Mouse (Mus musculus) cerebellum, adult 2 months (tissue): Measurements from ENCODE around the gene Dtx4. TPM values are rescaled to one million over a fixed set of nuclear protein-coding genes. Genes with fewer than 3 reads are reported as not detected.

Source experiments
- DNase-seq, 2 experiments: peaks; one replicate each; pipeline ENCODE4 v3.0.0; 2021
- H3K27ac ChIP-seq: fragments of 200-500 bp; 2 replicates; pipeline ENCODE4 v1.5.1; 2012; ENCODE audit warnings: low read length, control low read depth, inconsistent platforms; ENCODE audit not compliant: insufficient read depth
- H3K27me3 ChIP-seq: fragments of 200-500 bp; 2 replicates; pipeline ENCODE4 v1.6.1; 2012; ENCODE audit warnings: inconsistent platforms, mild to moderate bottlenecking, low read length, moderate library complexity; ENCODE audit not compliant: control insufficient read depth, insufficient read depth
- H3K4me1 ChIP-seq: fragments of 200-500 bp; 2 replicates; pipeline ENCODE4 v1.6.1; 2011; ENCODE audit warnings: low read length; ENCODE audit not compliant: control insufficient read depth, insufficient read depth
- H3K4me3 ChIP-seq: fragments of 200-500 bp; replicated peaks from 2 replicates; pipeline ENCODE3; 2011; ENCODE audit warnings: mild to moderate bottlenecking, low read depth, low read length, control low read depth; ENCODE audit not compliant: insufficient read depth
- CTCF ChIP-seq: fragments of 200-500 bp; IDR thresholded peaks from 2 replicates; pipeline ENCODE4 v1.5.1; 2011; ENCODE audit warnings: low read depth, mild to moderate bottlenecking, control low read depth, low read length, moderate library complexity, borderline replicate concordance; ENCODE audit not compliant: insufficient read depth
- POLR2A ChIP-seq: fragments of 200-500 bp; IDR thresholded peaks from 2 replicates; pipeline ENCODE4 v1.6.1; 2011; ENCODE audit warnings: low read length, control low read depth, borderline replicate concordance; ENCODE audit not compliant: insufficient read depth
- whole genome bisulfite sequencing: fragments of 180-500 bp; shearing (Covaris S2); methylation state at CpG from one replicate; pipeline ENCODE4 v1.1.7; 2018; 5-methylcytosine and 5-hydroxymethylcytosine counted together
- polyA plus RNA-seq: library from polyadenylated mRNA; depleted of rRNA; stranded (reverse); fragments of >200 nt; gene quantifications from 2 replicates; pipeline ENCODE4 v1.2.3, GENCODE M21; 2012

Dtx4 gene
- polyA plus RNA-seq, 1 experiment, result 11.4 TPM

DNA sequence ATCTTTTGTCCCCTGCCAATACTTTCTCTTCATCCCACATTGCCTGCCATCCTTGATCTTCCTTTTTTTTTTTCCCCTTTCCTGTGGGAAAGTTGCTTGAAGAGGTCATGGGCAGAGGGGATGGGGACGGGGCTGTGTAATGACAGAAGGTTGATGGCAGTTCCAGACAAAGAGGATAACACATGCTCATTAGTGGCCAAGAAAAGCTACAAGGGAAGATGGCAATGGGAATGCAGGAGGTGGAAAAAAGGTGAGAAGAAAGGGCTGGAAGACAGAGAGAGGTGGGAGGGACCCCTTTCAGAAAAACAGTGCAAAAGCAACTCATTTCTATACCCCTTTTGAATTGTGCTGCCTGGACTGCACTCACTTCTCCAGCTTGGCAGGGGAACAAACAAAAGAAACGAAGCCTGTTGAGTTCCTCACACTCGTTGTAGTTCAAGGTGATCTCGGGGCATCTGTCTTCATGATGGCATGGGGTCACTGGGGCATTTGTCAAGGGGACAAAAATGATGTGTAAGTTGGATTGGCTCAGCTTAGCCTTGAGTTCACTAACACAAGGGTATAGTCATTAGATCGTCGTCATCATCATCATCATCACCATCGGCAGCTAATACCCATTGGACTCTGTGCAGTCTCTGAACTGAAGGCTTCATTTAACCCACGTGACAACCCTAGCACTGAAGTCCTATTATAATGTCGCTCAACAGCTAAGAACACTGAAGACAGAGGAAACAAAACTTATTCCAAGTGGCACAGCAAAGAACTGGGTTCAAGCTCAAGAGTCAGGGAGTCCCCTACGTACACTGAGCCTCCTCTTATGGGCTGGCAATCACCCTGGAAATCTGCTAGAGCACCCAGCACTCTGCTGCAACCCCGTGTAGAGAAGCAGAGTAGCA is 11.3 kb downstream of the Dtx4 start:
- Histone ChIP-seq H3K27me3 (no peaks in the 10 kb centered on the region), H3K4me3 (no peak overlapping the region), H3K27ac (no peak overlapping the region), H3K4me1 (peaks cover 10% of the 10 kb centered on the region)
- DNase-seq, result no peak
- TF ChIP-seq POLR2A (no peak), CTCF (no peak)
- WGBS, result 44% methylated on average over 11 of the region's 11 CpGs

DNA sequence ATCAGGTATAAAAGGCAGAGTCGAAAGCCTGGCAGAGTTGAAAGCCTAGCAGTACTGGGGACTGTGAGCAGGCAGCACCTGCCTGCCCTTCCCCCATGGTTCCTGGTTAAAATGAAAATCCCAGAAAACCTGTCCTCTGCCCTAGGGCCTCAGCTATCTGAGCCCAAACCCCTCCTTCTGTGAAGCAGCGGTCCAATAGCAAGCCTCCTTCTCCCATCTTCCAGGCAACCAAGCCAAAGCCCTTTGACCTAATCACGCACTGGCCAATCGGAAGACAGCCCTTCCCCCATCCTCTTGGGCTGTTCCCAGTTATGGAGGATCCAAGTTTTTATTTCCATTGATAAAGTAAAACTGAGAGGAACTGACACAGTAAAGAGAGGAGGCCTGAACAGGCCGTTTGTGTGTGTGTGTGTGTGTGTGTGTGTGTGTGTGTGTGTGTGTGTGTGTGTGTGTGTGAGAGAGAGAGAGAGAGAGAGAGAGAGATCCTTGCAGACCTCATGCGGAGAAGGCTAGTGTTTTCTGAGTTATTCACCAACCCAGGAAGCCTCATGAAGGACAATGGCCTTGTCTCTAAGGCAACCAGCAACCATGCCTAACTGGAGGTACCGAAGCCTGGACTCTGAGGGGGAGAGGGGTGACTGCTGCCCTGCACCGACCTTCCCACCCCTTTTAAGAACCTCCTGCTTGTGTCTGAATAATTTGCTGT is 12.1 kb downstream of the Dtx4 start:
- 55% methylated on average over 8 of the region's 8 CpGs for WGBS
- no peaks in the 10 kb centered on the region for H3K27me3 ChIP-seq
- peak in 1 of 2 experiments; percentile 38 for DNase-seq
- no peak for TF ChIP-seq CTCF
- no peak for TF ChIP-seq POLR2A
- H3K4me3 ChIP-seq, result no peak overlapping the region
- H3K4me1 ChIP-seq, result peaks cover 10% of the 10 kb centered on the region
- no peak overlapping the region for H3K27ac ChIP-seq

DNA sequence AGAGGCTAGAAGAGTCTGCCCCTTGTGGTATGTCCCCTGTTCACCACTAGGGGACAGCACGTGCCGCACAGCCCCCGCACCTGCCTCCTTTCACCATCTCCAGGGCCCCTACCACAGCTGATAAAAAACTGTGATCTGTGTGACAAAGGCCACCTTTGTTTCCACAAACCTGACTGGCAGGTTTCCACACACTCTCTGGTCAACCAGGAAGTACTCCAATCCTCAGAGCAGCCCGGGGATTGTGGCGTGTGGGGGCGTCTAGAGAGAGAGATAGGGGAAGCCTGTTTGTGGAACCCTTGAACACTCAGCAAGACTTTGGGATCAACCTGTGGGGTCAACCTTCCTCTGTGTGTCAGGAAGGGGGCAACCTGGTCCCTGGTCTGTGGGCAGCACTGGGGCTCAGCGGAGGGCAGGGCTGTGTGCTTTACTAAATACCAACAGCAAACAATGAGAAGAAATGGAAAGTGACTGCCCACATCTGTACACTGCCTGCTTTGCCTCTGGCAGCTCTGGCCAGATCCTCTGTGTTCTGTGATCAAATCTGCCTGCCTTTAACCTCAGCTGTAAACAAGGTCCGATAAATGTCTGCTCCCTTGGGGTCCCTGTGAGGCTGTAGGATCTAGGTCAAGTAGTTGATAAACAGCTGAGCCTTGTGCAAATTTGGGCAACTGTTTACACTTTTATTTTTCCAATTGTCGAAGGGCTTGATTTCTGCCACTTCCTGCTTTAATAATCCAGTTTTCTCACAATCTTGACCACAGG is 12.9 kb downstream of the Dtx4 start:
- Histone ChIP-seq H3K4me1 (peaks cover 10% of the 10 kb centered on the region), H3K4me3 (no peak overlapping the region), H3K27me3 (no peaks in the 10 kb centered on the region), H3K27ac (peak overlapping the region; percentile 24; the same call in 1 of the 2 replicates)
- DNase-seq, result peak; percentile 33 to 37
- WGBS, result 31% methylated on average over 9 of the region's 9 CpGs
- TF ChIP-seq POLR2A (no peak), CTCF (peak; percentile 63)

DNA sequence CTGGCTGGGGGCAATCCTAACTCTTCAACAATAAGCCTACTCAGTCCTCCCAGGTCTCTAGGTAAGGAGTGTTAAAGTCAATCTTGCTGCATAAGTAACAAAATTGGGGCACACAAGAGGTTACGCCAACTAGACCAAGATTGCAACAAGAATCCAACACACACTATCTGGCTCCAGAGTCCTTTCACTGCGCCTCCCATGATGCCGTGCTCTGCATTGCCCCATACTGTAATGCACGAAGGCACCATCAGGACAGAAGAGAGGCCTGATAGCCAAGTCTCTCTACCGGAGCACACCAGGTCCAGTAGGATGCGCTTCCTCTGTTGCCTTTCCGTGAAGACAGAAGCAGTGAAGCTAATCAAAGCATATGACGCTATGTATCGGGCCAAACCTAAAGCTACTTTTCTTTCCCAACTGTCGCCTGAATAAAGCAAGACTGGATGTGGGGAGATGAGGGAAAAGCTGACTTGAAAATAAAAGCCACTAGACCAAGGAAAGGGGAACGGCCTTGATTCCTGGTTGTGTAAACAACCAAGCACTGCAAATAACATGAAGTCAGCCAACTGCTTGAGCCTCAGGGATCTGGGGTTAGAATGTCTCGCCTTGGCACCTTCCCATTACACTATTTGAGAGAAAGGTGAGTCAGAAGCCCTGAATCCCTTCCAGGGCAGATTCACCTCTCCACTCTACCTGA is 13.6 kb downstream of the Dtx4 start:
- Histone ChIP-seq H3K4me1 (peaks cover 10% of the 10 kb centered on the region), H3K4me3 (no peak overlapping the region), H3K27me3 (no peaks in the 10 kb centered on the region), H3K27ac (0 out of 2 replicates have a peak overlapping the region, but pooled peaks have one; percentile 24)
- no peak for DNase-seq
- WGBS, result 79% methylated on average over 12 of the region's 12 CpGs
- TF ChIP-seq CTCF (no peak), POLR2A (no peak)

DNA sequence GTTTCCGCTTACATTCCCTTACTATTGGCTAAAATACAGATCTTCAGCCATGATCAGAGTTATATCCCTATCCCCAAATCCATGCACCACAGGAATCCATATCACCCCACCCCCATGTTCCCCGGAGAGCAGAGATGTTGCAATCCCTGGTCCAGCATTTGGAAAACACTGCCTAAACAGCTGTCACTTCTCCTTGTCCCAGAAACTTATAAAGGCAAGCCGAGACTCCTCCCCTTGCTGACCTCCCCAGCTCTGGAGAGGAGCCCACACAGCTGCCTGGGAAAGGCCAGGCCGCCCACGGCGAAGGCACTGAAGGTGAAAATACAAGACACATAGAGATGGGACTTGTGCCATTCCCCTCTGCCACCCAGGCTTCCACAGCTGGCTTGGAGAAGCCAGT is 14.4 kb downstream of the Dtx4 start:
- no peak for DNase-seq
- no peak overlapping the region for H3K27ac ChIP-seq
- no peak overlapping the region for H3K4me3 ChIP-seq
- 52% methylated on average over 6 of the region's 6 CpGs for WGBS
- H3K27me3 ChIP-seq, result no peaks in the 10 kb centered on the region
- peaks cover 8% of the 10 kb centered on the region for H3K4me1 ChIP-seq
- TF ChIP-seq CTCF (no peak), POLR2A (no peak)

DNA sequence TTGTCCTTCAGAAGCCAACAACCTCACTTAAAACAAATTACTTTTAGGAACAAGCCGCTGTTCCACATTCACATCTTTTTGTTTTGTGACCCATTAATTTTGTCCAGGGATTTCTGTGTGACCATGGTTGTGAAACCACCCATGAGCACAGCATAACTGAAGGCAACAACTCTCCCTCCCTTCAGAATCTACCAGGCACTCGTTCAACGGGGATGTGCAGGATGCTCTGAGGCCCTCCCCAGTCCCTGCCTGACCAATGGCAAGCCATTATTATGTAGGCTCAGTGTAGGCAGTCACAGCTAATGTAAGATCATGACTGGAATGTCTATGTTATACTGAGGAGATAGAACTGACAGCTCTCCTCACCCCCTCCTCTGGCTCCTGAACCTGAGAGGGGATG is 15.6 kb downstream of the Dtx4 start:
- no peak overlapping the region for H3K4me3 ChIP-seq
- TF ChIP-seq CTCF, result no peak
- TF ChIP-seq POLR2A, result no peak
- no peak overlapping the region for H3K27ac ChIP-seq
- WGBS, result 63% methylated on average over 3 of the region's 3 CpGs
- DNase-seq, result no peak
- no peaks in the 10 kb centered on the region for H3K27me3 ChIP-seq
- peaks cover 7% of the 10 kb centered on the region; the same call in 1 of the 2 replicates for H3K4me1 ChIP-seq

DNA sequence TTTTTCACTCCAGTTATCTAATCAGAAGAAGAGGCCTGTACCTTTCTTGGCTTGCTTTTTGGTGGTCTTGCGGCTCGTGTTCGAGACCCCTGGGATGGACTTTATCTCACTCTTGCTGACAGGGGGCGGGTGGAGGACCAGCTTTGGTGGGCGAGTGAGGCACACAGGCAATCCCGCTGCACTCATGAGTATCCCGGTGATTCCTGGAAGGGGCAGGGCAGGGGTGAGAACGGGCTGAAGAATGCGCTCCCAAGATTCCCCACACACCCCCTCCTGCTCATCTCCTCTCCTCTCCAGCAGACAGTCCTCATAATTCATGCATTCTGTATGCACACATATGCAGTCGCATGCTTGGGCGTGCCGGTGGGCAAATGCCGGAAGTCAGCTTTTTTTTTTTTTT is 16.0 kb downstream of the Dtx4 start:
- H3K27ac ChIP-seq, result no peak overlapping the region
- TF ChIP-seq CTCF (no peak), POLR2A (no peak)
- peaks cover 7% of the 10 kb centered on the region; the same call in 1 of the 2 replicates for H3K4me1 ChIP-seq
- H3K4me3 ChIP-seq, result no peak overlapping the region
- no peak for DNase-seq
- no peaks in the 10 kb centered on the region for H3K27me3 ChIP-seq
- WGBS, result 59% methylated on average over 13 of the region's 13 CpGs
